Mouse (Mus musculus): ENCODE results near the gene Hist1h2ao. TPM values are rescaled to one million over a fixed set of nuclear protein-coding genes. Genes with fewer than 3 reads are reported as not detected.

Gene Hist1h2ao
- 199 to 315 TPM (median 296 TPM) in 4 replicates for total RNA-seq (2023; ENCODE audit: inconsistent age)

DNA sequence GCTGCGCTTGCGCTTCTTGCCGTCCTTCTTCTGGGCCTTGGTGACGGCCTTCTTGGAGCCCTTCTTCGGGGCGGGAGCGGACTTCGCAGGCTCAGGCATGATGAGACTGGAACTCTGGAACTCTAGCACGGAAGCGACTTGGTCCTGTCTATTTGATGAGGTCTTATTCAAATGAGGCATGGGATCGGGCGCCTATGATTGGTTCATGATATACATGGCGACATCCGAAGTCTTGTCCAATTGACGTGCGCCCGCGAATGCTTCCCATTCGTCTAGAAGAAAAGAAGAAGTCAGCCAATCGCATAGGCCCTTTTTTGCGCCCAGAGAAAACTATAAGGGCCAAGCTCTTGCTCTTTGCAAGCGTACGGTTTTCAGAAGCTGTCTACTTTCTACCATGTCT is at the start of gene Hist1h2ao, which contains the start of gene Hist1h2bq:
Gene Hist1h2ao (plus strand): TSS at position 393 of the 400 bp plus-strand sequence.
Gene Hist1h2bq (minus strand): TSS at position 125 of the 400 bp plus-strand sequence.

DNA sequence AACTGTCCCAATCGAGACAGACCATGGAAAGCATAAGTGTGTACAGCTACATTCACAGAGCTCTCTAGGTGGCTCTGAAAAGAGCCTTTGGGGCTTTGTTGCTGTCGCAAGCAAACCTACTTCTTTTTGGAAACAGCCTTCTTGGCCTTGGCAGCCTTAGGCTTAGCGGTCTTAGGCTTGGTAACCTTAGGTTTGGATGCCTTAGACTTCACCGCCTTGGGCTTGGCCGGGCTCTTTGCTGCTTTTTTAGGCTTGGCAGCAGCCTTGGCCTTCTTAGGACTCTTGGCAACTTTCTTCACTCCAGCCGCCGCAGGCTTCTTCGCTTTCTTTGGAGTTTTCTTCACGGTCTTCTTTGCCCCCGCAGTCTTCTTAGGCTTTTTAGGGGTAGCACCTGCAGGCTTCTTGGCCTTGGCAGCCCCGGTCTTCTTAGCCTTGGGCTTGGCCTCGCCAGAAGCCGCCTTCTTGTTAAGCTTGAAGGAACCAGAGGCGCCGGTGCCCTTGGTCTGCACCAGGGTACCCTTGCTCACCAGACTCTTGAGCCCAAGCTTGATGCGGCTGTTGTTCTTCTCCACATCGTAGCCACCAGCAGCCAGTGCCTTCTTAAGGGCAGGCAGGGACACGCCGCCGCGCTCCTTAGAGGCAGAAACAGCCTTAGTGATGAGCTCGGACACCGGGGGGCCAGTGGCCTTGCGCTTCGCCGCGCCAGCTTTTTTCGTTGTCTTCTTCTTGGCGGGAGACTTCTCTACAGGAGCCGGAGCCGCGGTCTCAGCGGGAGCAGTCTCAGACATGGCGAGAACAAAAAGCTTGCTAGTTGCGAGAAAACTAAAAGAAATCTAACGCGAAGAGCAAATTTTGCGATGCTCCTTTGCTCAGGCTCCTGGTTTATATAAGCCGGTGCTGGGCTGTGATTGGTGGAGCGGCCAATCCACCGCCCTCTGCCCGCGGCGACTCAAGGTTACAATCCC is 30.2 kb upstream of the Hist1h2ao start, which contains the start of gene Hist1h1b:
Gene Hist1h1b (minus strand): TSS at position 859 of the 965 bp plus-strand sequence.

DNA sequence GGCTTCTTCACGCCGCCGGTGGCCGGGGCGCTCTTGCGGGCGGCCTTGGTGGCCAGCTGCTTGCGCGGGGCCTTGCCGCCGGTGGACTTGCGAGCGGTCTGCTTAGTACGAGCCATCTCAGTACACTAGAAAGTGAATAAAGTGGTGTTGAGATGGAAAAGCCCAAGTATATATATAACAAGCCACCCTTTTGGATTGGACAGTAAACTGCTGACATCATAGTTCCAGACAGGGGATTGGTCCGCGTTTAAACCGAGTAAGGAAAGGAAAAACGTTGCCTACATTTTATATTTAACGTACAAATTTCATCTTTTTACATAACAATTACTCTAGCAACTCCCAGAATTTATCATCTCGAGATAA is 27.0 kb upstream of the Hist1h2ao start, which contains the start of gene Hist1h3i:
Gene Hist1h3i (minus strand): TSS at position 116 of the 363 bp plus-strand sequence.

DNA sequence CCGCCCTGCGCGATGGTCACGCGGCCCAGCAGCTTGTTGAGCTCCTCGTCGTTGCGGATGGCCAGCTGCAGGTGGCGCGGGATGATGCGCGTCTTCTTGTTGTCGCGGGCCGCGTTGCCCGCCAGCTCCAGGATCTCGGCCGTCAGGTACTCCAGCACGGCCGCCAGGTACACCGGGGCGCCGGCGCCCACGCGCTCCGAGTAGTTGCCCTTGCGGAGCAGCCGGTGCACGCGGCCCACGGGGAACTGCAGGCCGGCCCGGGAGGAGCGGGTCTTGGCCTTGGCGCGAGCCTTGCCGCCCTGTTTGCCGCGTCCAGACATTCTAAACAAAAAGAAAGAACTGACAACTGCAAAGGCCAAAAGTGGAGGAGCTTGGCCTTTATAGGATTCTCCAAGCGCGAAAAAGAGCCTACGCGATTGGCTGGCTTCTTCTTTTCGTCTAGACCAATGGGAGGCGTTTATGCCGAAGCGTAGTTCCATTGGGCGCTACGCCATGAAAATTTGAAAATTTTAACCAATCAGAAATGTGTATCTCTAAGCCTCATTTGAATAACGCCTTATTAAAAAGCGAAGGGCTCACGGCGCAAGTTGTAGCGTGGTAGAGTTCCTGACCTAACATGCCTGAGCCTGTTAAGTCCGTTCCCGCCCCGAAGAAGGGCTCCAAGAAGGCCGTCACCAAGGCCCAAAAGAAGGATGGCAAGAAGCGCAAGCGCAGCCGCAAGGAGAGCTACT is 23.2 kb upstream of the Hist1h2ao start, which contains the start of the genes Hist1h2an and Hist1h2bp:
Gene Hist1h2an (minus strand): TSS at position 320 of the 731 bp plus-strand sequence.
Gene Hist1h2bp (plus strand): TSS at position 563 of the 731 bp plus-strand sequence.

DNA sequence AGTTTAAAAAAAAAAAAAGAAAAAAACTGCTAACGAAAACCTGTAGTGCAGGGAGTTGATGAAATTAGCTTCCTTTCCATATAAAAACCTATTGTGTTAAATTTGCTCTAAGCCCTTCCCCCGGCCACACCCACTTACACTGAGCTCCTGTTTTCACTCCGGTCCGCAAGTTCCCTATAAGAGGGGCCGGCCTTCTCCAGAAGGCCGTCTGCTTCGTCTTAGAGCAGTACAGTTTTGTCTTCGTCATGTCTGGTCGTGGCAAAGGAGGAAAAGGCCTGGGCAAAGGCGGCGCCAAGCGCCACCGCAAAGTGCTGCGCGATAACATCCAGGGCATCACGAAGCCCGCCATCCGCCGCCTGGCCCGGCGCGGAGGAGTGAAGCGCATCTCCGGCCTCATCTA is 1.3 kb downstream of the Hist1h2ao start, which contains the start of gene Hist1h4m:
Gene Hist1h4m (plus strand): TSS at position 208 of the 400 bp plus-strand sequence.

DNA sequence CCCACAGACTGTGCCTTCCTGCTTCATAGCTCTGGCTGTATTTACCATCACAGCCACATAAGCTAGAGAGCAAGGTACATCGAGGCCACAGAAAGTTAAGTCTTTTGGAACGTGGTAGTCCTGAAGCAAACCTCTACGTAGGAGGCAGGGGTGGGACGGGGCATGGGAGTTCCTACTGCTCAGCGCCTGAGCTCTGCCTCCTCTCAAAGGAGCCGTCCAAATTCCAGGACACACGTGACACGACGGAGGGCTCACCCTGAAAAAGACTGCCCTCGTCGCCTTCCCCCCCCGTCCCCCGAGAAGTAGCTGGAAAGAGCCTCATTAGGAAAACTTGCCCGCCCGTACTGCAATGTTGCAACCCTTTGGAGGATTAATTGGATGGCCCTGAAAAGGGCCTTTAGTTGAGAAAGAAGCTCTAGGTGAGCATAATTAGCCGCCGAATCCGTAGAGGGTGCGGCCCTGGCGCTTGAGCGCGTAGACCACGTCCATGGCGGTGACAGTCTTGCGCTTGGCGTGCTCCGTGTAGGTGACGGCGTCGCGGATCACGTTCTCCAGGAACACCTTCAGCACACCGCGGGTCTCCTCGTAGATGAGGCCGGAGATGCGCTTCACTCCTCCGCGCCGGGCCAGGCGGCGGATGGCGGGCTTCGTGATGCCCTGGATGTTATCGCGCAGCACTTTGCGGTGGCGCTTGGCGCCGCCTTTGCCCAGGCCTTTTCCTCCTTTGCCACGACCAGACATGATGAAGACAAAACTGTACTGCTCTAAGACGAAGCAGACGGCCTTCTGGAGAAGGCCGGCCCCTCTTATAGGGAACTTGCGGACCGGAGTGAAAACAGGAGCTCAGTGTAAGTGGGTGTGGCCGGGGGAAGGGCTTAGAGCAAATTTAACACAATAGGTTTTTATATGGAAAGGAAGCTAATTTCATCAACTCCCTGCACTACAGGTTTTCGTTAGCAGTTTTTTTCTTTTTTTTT is 21.4 kb downstream of the Hist1h2ao start, which contains the start of gene Hist1h4n:
Gene Hist1h4n (minus strand): TSS at position 779 of the 977 bp plus-strand sequence.

DNA sequence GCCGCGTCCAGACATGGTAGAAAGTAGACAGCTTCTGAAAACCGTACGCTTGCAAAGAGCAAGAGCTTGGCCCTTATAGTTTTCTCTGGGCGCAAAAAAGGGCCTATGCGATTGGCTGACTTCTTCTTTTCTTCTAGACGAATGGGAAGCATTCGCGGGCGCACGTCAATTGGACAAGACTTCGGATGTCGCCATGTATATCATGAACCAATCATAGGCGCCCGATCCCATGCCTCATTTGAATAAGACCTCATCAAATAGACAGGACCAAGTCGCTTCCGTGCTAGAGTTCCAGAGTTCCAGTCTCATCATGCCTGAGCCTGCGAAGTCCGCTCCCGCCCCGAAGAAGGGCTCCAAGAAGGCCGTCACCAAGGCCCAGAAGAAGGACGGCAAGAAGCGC is 23.2 kb downstream of the Hist1h2ao start, which contains the start of the genes Hist1h2ap and Hist1h2br:
Gene Hist1h2ap (minus strand): TSS at position 47 of the 400 bp plus-strand sequence.
Gene Hist1h2br (plus strand): TSS at position 283 of the 400 bp plus-strand sequence.

Other genes starting within 250 kb of the Hist1h2ao start
- gene Olfr1364, start 228.7 kb upstream of the Hist1h2ao start, total RNA-seq (2023; ENCODE audit: inconsistent age) = not detected in 4 replicates
- gene Olfr1362, start 196.4 kb upstream of the Hist1h2ao start, total RNA-seq (2023; ENCODE audit: inconsistent age) = not detected in 4 replicates
- gene Olfr11, start 167.9 kb upstream of the Hist1h2ao start, total RNA-seq (2023; ENCODE audit: inconsistent age) = not detected in 4 replicates
- gene Olfr1361, start 147.1 kb upstream of the Hist1h2ao start, total RNA-seq (2023; ENCODE audit: inconsistent age) = not detected in 4 replicates
- not detected in 4 replicates for gene Olfr1360, start 133.1 kb upstream of the Hist1h2ao start, total RNA-seq (2023; ENCODE audit: inconsistent age)
- not detected in 4 replicates for gene Olfr1359, start 112.4 kb upstream of the Hist1h2ao start, total RNA-seq (2023; ENCODE audit: inconsistent age)
- gene Hist1h2bl, start 94.3 kb upstream of the Hist1h2ao start, total RNA-seq (2023; ENCODE audit: inconsistent age) = 101 to 134 TPM (median 110 TPM) in 4 replicates
- 57.4 to 111 TPM (median 95.3 TPM) in 4 replicates for gene Hist1h2ai, start 94.0 kb upstream of the Hist1h2ao start, total RNA-seq (2023; ENCODE audit: inconsistent age)
- gene Hist1h3h, start 92.8 kb upstream of the Hist1h2ao start, total RNA-seq (2023; ENCODE audit: inconsistent age) = 119 to 230 TPM (median 147 TPM) in 4 replicates
- 10.5 to 15.1 TPM (median 12.2 TPM) in 4 replicates for gene Hist1h2bm, start 88.4 kb upstream of the Hist1h2ao start, total RNA-seq (2023; ENCODE audit: inconsistent age)
- 11.8 to 18.5 TPM (median 15.7 TPM) in 4 replicates for gene Hist1h4j, start 75.4 kb upstream of the Hist1h2ao start, total RNA-seq (2023; ENCODE audit: inconsistent age)
- 345 to 580 TPM (median 393 TPM) in 4 replicates for gene Hist1h4k, start 60.0 kb upstream of the Hist1h2ao start, total RNA-seq (2023; ENCODE audit: inconsistent age)
- 43.9 to 61.4 TPM (median 49.5 TPM) in 4 replicates for gene Hist1h2ak, start 56.6 kb upstream of the Hist1h2ao start, total RNA-seq (2023; ENCODE audit: inconsistent age)
- gene Hist1h2bn, start 56.3 kb upstream of the Hist1h2ao start, total RNA-seq (2023; ENCODE audit: inconsistent age) = 79.2 to 91.1 TPM (median 87.7 TPM) in 4 replicates
- 64.3 to 100 TPM (median 75.1 TPM) in 4 replicates for gene Hist1h1b, start 29.8 kb upstream of the Hist1h2ao start, total RNA-seq (2023; ENCODE audit: inconsistent age)
- gene Hist1h3i, start 27.1 kb upstream of the Hist1h2ao start, total RNA-seq (2023; ENCODE audit: inconsistent age) = 159 to 245 TPM (median 224 TPM) in 4 replicates
- gene Hist1h2an, start 23.2 kb upstream of the Hist1h2ao start, total RNA-seq (2023; ENCODE audit: inconsistent age) = 26.3 to 53.4 TPM (median 30.7 TPM) in 4 replicates
- gene Hist1h2bp, start 23.0 kb upstream of the Hist1h2ao start, total RNA-seq (2023; ENCODE audit: inconsistent age) = 38.6 to 53.7 TPM (median 48.7 TPM) in 4 replicates
- gene Hist1h2bq, start 268 bp upstream of the Hist1h2ao start, total RNA-seq (2023; ENCODE audit: inconsistent age) = 179 to 205 TPM (median 201 TPM) in 4 replicates
- 283 to 393 TPM (median 343 TPM) in 4 replicates for gene Hist1h4m, start 1.3 kb downstream of the Hist1h2ao start, total RNA-seq (2023; ENCODE audit: inconsistent age)
- 138 to 258 TPM (median 167 TPM) in 4 replicates for gene Hist1h4n, start 21.7 kb downstream of the Hist1h2ao start, total RNA-seq (2023; ENCODE audit: inconsistent age)
- 46.5 to 101 TPM (median 67.4 TPM) in 4 replicates for gene Hist1h2ap, start 23.0 kb downstream of the Hist1h2ao start, total RNA-seq (2023; ENCODE audit: inconsistent age)
- 177 to 204 TPM (median 198 TPM) in 4 replicates for gene Hist1h2br, start 23.3 kb downstream of the Hist1h2ao start, total RNA-seq (2023; ENCODE audit: inconsistent age)
- gene Zfp184, start 134.6 kb downstream of the Hist1h2ao start, total RNA-seq (2023; ENCODE audit: inconsistent age) = 3.0 to 5.1 TPM (median 4.2 TPM) in 4 replicates
- gene Pom121l2, start 170.7 kb downstream of the Hist1h2ao start, total RNA-seq (2023; ENCODE audit: inconsistent age) = not detected in 4 replicates
- 0.42 to 1.4 TPM (median 0.62 TPM) in 4 replicates for gene Prss16, start 199.3 kb downstream of the Hist1h2ao start, total RNA-seq (2023; ENCODE audit: inconsistent age)
- gene Hist1h2ah, start 225.1 kb downstream of the Hist1h2ao start, total RNA-seq (2023; ENCODE audit: inconsistent age) = 52.9 to 158 TPM (median 73.5 TPM) in 4 replicates
- 59.7 to 88.4 TPM (median 71.1 TPM) in 4 replicates for gene Hist1h2bk, start 225.4 kb downstream of the Hist1h2ao start, total RNA-seq (2023; ENCODE audit: inconsistent age)
- gene Hist1h4i, start 230.9 kb downstream of the Hist1h2ao start, total RNA-seq (2023; ENCODE audit: inconsistent age) = 102 to 154 TPM (median 106 TPM) in 4 replicates
- gene Hist1h2ag, start 232.5 kb downstream of the Hist1h2ao start, total RNA-seq (2023; ENCODE audit: inconsistent age) = 71.8 to 120 TPM (median 87.9 TPM) in 4 replicates
- gene Hist1h2bj, start 232.7 kb downstream of the Hist1h2ao start, total RNA-seq (2023; ENCODE audit: inconsistent age) = 59.3 to 73.5 TPM (median 68.5 TPM) in 4 replicates